Mouse (Mus musculus) cerebellum, adult 9-11 months (tissue): ENCODE data around the gene Zranb3.
"Not testable (repeated sequence)": the region's sequence is repeated elsewhere in the genome, so short reads cannot be mapped to it uniquely, and the experiment has no call there.

Experiments used
- DNase-seq: peaks from one replicate; pipeline ENCODE4 v3.0.0; 2022

The Zranb3 gene

DNA sequence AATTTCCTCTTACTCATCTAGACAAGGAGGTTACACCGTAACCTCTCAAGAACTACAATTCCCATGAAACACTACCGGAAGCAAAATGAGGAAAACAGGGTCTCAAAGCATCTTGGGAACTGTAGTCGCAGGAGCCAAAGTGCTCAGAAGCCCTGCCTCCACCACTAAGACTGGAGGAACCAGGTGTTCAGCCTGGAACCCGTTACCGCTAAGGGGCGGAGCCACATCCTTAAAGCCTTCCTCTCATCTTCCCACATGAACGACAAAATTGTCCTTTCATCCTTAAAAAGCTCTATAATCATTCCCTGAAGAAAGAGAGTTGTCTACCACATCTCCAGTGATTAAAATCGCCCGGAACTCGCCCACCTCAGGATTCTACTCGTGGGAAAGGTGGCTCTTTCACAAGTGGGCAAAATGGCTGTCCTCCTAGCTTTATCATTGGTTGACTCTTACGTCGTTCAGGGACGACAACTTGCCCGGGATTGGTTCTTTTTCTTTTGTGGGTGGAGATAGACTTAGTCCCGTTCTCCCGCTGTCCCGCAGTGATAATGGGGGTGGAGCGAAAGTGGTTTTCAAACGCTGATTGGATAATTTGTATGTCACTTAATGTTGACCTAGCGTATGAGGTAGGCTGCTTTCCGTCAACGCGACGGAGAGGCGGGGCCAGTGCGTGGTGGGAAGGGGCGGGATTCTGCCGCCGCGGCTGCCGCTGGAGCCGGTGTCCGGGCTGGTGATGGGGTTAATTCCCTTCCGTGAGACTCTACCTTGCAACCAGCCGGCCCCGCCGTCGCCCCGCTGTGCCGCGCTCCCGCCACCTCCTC is at the start of gene Zranb3, which contains the start of gene R3hdm1:
Zranb3 (minus strand) TSS at position 407 of the 821 bp plus-strand sequence.
R3hdm1 (plus strand) TSS at position 661 of the 821 bp plus-strand sequence.
- peak; percentile 100 for DNase-seq

DNA sequence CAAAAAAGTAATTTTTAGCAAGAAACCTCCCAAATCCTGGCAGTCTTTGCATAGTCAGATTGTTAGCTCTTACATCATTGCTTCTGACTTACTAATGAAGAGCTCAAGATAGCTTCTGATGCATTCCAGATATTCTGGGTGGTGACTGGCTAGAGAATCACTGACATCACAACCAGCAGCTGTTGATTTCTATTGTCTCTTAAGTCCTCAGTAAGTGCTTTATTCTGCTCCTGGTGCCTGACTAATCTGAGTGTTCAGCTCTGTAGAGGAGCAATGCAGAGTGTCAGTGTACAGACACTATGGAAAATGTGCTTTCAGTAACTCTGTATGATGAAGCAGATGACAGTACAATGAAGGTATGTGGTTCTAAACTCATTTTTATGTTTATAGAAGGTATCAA is 38.9 kb upstream of the Zranb3 start:
- DNase-seq = no peak

DNA sequence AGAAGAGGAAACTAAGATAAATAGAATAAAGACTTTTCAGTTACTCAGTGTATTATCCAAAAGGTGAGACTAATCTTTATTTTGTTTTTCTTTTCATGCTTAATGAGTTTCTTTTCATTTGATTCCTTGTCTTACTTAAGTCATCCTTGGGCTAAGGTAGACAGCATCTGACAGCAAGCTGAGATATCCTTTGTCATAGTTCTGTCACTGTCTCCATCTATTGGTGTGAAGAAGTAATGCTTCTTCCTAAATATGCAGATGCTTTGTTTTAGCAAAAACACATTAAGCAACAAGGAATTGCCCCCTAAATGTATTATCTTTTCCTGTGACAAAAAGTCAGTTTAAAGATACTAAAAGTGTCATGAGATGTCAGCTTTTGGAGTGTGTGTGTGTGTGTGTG is 38.2 kb upstream of the Zranb3 start:
- no peak for DNase-seq

DNA sequence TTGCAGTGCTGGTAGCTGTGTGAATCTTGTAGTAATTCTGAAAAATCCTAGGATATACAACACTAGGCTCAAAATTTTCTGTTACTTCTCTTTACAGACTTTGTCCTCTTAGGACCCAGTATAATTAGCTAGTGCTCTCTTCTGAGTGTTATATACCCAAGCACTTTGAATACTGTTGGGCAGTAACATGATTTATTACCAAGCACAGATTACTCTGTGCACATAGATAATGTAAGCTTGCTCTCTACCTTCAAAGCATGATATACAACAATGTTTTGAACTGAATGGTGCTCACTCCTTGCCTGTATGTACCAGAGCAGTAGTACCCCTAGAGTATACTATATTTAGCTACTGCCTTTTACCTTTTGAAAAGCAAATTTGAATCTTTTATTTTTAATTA is 33.4 kb upstream of the Zranb3 start:
- not testable (repeated sequence) for DNase-seq

DNA sequence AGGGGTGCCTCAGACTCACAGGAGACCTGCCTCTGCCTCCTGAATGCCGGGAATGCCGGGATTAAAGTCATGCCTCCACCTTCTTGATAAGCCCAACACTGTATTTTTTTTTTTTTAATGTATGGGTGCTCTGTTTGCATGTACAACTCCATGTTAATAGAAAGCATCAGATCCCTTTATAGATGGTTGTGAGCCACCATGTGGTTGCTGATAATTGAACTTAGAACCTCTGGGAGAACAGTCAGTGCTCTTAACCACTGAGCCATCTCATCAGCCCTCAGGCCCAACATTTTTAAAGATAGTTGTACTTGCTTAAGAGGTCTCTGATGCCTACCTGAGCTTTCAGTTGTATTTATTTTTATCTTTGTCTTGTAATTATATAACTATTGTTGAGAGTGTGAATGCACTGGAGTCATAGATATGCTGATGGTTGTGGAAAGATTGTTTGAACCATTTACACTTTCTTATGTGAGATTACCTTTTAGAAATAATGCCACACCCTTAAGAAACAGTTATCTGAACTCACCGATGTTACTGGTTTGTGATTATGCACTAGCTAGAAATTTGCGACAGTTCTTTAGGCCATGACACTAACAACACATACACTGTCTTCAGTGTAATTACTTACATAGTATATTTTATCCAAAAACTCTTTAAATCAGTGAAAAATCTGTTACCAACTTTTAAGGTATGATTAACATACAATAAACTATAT is 18.2 kb upstream of the Zranb3 start:
- no peak for DNase-seq

DNA sequence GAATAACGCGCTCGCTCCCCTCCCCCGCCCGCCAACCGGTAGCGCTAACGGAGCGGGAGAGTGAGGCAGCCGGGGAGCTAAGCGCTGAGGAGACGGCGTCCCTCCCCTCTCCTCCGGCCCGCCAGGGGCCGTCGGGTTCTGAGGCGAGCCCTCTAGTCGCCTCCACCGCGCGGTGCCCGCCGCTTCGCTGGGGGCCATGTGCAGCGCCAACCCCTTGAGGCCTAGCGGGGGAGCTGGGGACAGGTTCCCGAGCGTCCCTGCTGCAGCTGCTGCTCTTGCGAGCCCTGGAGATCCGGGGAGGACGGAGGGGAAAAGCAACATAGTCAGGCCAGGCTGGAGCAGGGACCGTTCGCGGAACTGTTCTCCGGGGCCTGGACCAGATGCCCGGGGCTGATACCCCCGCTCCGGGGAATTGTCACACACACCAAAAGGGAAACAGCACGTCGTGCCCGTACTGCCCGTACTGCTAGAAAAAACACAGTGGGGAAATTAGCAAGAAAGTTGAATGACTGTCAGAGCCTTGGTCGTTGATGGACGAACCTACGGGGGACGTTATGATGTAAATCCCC is 757 bp upstream of the Zranb3 start:
- no peak for DNase-seq

DNA sequence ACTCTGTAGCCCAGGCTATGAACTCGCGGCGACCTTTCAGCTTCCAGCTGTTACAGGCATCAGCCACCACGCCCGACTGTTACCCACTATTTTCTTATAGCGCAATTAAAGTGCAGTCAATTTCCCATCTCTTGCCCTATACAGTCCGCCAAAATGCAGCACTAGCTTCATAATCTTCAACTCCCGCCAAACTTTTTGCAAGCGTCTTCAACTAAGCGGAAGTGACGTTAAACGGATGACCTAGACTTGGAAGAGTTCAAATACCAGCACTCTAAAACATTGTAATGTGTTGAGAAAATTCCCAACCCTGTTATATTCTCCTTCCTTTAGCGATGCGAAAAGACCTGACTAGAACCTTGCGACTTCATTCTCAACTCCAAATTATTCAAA is 601 bp downstream of the Zranb3 start:
- DNase-seq = peak; percentile 85

DNA sequence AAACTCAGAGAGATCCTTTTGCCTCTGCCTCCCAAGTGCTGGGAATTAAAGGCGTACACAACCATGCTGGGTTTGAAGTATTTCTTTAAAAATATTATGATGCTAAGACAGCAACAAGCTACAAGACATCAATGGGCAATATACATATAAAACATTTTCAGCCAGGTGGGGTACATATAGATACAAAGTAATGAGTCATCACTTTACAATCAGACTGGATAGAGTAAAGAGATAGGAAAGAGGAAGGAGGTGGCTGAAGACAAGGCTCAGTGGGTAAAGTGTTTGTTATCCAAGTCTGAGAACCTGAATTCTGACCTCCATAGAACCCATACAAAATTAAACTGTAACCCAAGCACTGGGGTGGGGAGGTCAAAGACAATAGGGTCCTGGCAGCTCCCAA is 4.5 kb downstream of the Zranb3 start:
- DNase-seq = no peak

DNA sequence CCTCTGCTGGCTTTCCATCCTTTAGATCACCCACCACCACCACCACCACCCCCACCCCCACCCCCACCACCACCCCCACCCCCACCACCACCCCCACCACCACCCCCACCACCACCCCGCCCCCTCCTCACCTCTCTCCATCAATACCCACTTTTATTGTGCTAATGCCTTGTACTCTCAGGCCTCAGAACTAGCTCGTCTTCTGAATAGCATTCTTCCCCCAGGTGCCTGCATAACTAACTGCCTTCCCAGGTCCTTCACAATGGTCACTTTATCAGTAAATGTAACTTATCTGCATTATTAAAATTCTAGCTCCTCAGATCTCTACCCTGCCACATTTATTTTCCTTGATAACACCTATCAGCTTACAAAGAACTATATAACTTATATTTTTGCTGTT is 8.2 kb downstream of the Zranb3 start:
- DNase-seq = no peak

DNA sequence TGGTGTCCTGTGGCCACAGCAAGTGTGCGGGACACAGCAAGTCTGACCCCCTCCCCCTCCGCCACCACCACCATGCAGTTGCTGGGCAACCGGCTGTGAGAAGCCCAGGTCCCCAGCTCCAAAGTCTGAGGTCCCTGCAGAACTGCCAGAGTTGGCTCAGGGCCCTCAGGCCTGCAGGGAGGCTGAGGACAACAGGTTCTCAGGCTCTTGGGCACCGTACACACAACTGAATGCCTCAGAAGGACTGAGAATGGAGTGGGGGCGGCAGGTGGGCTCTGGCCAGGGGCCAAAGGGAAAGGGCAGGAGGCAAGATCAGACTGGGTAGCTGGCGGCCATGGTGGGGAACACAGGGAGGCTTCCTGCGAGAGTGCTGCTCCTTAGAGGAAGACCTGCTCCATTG is 20.0 kb downstream of the Zranb3 start:
- no peak for DNase-seq

DNA sequence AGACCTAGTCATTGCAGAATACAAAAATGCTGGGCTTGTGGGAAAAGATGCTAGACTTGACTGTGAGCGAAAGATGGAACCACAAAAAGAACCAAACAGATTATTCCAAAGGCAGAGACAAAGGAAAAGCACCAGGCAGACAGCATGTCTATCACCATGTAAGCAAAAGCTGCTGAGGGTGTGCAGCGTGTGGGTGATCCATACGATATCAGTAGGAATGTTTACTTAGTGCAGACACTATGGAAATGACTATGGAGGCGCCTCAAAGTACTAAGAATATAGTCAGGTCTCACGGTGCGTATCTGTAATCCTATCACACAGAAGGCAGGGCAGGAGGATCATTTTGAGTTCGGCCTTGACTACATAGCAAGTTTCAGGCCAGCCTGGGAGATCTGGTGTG is 21.0 kb downstream of the Zranb3 start:
- DNase-seq = no peak

DNA sequence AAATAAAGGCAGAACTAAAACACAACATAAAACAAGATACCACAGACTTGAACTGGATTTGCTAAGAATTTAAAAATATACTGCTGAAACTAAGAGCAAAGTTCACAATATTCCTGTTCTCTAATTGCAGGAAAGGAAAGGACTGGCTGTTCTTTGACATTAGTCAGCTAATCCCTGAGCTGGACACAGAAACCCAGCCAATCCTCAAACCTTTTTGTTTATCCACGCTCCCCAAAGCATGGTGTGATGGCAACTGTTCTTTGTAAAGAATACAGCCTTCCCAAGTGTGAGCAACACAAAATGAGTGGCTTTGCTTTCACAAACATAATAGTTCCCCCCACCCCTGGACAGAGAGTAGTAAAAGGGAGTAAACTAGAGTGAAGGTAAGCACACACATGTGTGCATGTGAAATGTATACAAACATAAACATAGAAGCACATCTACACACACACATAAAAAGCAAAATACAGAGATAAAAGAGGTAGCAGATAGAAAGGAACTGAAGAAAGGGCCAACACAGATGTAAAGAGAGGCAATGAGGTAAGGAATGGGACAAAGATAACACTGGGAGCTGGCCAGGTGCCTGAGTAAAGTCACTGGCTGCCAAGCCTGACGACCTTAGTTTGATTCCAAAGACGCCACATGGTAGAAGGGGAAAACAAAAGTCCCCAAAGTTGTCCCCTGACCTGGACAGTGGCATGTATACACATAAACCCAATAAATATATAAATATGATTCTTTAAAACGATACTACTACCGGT is 21.7 kb downstream of the Zranb3 start:
- DNase-seq = no peak

DNA sequence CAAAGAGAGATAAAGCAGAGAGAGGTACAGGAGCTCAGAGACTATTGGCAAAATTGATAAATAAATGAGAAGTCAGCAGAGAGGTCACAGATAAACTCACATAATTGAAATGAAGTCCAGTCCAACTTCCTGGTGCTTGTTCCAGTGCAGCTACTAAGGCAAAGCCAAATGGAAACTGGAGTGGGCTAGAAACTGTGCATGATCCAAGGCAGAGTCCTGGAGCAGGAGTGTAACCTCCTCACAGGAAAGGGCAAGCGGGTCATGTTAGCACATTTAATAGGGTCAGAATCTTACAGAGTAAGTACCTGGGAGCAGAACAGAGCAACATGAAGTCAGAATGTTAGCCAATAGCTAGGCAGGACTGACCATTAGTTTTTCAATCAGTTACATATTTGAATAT is 24.2 kb downstream of the Zranb3 start:
- no peak for DNase-seq

DNA sequence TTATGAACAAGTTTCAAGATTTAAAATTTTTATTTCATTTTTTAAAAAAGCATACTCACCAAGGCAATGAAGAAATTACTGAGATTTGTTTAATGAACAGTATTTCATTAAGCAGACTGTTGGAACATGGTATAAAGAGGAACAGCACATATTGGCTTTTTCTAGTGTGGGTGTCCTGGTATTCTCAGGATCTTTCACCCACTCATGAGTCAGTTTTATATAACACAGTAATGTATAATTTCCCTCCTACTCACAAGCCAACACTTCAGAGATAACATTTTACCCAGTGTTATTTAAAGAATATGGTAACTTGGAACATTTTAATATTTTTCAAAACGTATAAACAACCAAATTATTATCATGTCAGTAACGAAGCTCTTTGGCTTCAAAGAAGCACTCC is 25.1 kb downstream of the Zranb3 start:
- no peak for DNase-seq

DNA sequence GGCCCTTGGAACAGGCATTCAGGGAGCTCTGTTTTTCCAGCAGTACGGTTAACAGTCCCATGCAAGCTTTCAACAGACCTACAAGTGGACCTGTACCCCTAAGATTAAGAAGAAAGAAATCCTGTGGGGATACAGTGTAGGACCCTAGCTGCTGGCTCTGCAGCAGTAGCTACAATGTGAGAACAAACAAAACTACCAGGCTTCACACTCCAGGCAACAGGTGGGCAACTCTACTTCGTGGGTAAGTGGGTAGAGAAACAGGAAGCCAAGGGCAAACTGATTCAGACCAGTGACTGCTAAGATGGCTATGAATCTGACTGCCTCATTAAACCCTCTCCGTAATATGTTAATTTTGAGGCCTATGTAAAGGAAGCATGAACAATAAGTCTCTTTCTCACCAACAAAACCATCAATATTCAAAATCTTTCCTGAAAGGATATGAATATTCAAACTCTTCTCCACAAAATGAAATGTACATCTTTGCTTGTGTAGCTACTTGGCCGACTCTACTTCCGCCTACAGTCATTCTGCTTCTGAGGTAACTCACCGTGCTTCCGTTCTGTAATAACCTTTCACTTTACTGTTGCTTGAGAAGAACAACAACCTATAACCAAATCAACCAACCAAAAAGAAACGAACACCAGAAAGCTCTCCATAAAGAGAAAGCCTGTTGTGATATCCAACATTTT is 25.9 kb downstream of the Zranb3 start:
- no peak for DNase-seq

DNA sequence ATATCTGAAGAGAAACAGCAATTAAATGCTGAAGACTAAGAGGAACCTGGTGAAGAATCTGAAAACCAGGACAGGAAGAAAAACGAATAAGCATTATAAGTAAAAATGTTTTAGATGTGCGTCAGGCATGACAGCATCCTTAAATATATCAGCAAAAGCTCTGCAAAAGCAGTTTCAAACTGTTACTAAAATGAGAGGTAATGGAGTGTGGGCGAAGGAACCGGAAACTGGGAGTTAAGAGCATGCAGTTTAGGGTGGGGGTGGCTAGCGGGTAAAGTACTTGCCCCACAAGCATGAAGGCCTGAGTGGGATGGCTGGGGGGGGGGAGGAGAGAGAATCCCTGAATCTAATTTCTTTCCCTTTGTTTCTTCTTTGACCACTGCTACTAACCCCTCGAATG is 29.8 kb downstream of the Zranb3 start:
- DNase-seq = no peak

DNA sequence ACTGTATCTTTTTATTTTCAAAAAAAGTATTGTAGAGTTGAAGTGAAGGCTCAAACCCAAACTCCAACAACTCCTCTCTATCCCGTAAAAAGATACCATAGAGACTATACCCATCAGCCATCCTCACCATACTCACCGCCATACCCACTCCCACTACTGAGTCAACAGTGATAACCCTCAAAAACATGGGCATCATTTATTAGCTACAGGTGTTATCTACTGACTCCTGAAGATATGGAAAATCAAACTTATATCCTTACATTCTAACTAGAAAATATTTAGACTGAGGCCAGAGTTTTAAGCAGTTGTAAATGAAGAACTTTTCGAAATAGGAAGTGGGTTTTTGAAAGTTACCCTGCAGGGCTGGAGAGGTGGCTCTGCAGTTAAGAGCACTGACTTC is 32.8 kb downstream of the Zranb3 start:
- no peak for DNase-seq

DNA sequence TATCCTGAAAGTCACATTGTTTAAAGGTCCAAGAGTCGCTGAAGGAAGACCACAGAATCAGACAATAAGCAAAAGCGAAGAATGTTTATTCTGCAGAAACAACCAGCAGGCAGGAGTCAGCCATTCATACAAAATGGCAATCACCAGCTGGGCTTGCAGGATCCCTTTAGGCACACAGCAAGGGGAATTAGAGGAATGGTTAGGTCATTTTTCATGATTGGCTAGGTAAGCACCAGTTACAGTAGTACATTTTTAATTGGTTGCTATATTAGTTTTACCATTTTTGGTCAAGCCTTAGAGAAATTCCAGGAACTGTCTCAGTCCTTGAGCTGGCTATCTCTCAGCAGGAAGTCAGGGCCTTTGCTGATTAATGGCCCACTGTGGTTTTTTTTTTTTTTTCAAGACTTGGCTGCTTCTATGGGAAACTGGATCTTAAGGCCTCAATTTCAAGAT is 33.9 kb downstream of the Zranb3 start:
- no peak for DNase-seq

DNA sequence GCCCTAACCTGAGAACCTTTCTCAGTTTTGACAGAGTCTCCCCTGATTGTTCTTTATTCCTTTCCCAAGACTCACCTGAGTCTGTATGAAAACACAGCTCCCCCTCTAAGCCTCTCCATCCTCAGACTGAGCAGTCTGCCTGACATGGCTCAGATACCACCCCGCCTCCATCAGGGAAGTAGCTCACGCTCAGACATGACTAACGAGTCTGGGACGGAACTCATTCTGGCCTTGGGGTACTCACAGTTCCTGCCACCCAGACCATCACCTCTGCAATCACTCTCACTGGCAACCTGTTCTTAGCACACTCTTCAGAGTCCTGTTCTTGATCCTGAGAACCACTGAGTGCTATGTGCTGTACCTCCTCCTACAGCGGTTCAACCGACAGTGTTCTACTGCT is 38.1 kb downstream of the Zranb3 start:
- DNase-seq = no peak

DNA sequence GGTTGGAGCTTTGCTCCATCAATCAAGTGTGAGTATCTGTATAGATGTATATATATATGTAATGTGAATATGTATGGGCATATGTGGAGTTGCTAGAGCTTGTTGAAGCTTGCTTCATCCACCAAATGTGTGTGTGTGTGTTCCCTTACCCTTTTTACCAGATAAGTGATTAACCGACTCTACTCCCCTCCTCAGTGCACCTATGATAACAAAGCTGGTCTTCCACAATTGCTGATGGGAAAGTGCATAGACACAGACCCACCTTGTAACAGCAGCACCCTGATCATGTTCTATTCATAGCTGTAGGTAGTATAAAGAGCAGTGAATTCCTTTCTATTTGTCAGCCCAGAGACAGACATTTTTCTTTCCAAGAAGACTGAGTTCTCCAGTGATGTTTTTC is 40.7 kb downstream of the Zranb3 start:
- no peak for DNase-seq

DNA sequence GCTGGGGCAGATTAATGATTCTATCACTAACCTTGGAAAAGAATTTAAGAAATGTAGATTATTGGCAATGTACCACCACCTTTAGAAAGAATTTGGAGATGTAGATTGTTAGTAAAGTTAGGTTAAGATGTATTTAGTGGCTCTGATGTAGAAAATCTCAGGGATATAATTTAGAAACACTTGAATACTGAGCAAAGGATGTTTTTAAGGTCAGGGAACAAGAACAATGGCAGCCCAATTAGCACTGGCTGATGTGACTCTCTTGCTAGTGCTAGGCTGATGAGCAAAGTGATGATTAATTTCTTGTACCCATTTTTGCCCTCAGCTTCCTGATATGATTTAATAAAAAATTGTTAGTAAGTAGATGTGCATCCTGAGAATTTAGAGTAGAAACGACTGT is 41.4 kb downstream of the Zranb3 start:
- DNase-seq = no peak

DNA sequence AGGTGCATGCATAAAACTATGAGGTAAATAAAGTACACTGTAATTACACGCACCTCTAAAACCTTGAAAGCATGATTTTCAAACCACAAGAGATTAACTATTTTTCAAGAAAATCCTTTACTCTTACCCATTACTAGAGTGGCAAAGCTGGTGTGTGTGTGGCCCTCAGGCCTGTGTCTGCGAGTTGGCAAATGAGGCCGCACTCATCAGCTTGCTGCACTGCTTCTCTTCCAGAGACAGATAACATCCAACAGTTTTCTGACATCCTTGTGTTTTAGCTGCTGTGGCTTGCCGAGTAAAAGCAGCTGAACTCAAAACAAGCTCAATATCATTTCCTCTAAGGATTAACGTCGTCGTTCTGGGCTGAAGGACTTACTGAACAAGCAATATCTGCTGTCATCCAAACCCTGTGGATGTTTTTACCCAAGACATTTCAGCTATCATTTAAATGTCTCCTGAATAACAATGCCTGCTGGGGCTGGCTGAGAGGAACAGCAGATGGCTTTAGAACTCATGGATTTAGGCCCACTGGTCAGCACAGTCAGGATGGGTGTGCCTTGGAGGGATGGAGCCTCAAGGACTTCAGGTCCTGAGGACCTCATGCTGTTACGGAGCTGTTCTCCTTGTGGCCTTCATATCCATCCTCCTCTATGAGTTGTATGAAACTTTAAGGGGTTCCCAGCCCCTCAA is 42.0 kb downstream of the Zranb3 start:
- DNase-seq = peak; percentile 6
